Mouse (Mus musculus) lung, embryonic 15.5 days (tissue): Measurements from ENCODE around the gene Gm8947. TPM values are rescaled to one million over a fixed set of nuclear protein-coding genes. Genes with fewer than 3 reads are reported as not detected.
"Not testable (repeated sequence)": the region's sequence is repeated elsewhere in the genome, so short reads cannot be mapped to it uniquely, and the experiment has no call there.

ENCODE experiments used
- ATAC-seq: fragments of 200-750 bp; cut with Nextera tagmentation; 2 replicates; pipeline ENCODE4 v1.8.0; 2017; ENCODE audit warnings: moderate number of reproducible peaks, borderline replicate concordance; ENCODE audit not compliant: low FRiP score, low TSS enrichment; ENCODE audit errors: extremely low read depth
- H3K27ac ChIP-seq: fragments of 300-500 bp; sonication (generic); 2 replicates; pipeline ENCODE4 v1.5.1; 2015; ENCODE audit warnings: moderate library complexity, mild to moderate bottlenecking, inconsistent platforms
- H3K27me3 ChIP-seq: fragments of 300-500 bp; sonication (generic); 2 replicates; pipeline ENCODE4 v1.6.1; 2015; ENCODE audit warnings: inconsistent platforms
- H3K36me3 ChIP-seq: fragments of 300-500 bp; sonication (generic); 2 replicates; pipeline ENCODE4 v1.6.1; 2015; ENCODE audit warnings: inconsistent platforms
- H3K4me1 ChIP-seq: fragments of 300-500 bp; sonication (generic); 2 replicates; pipeline ENCODE4 v1.6.1; 2015; ENCODE audit warnings: inconsistent platforms
- H3K4me2 ChIP-seq: fragments of 300-500 bp; sonication (generic); 2 replicates; pipeline ENCODE4 v1.6.1; 2015; ENCODE audit warnings: inconsistent platforms, mild to moderate bottlenecking, moderate library complexity
- H3K4me3 ChIP-seq: fragments of 300-500 bp; sonication (generic); 2 replicates; pipeline ENCODE4 v1.5.1; 2015; ENCODE audit warnings: mild to moderate bottlenecking, inconsistent platforms
- H3K9ac ChIP-seq: fragments of 300-500 bp; sonication (generic); 2 replicates; pipeline ENCODE4 v1.6.1; 2015; ENCODE audit warnings: inconsistent platforms
- H3K9me3 ChIP-seq: fragments of 300-500 bp; sonication (generic); 2 replicates; pipeline ENCODE4 v1.6.1; 2016; ENCODE audit warnings: inconsistent platforms
- WGBS: fragments of 180-500 bp; shearing (Covaris S2); methylation state at CpG from one replicate; pipeline ENCODE4 v1.1.7; 2015; 5-methylcytosine and 5-hydroxymethylcytosine counted together
- polyA plus RNA-seq: library from polyadenylated mRNA; unstranded; fragments of >200 nt; fragmentation: Nextera tagmentation; extraction: Ambion mirVana; gene quantifications from 2 replicates; pipeline ENCODE4 v1.2.1, GENCODE M21; 2015

Gm8947 gene
- polyA plus RNA-seq, 1 experiment from 2014 or later = 0.09 TPM

GRCm38 (mm10) chr1:151166031-151166430 is 26.1 kb upstream of the Gm8947 start:
- Histone ChIP-seq H3K36me3 (no peaks in the 10 kb centered on the region), H3K9ac (no peak overlapping the region), H3K4me2 (no peak overlapping the region), H3K4me1 (peaks cover 5% of the 10 kb centered on the region; the same call in 1 of the 2 replicates), H3K27ac (no peak overlapping the region), H3K27me3 (no peaks in the 10 kb centered on the region), H3K9me3 (no peaks in the 10 kb centered on the region), H3K4me3 (no peak overlapping the region)
- ATAC-seq = no peak
- 37% methylated on average over 8 of the region's 8 CpGs for WGBS

- ATAC-seq = no peak
- 23% methylated on average over 12 of the region's 12 CpGs for WGBS
- Histone ChIP-seq H3K4me1 (peaks cover 5% of the 10 kb centered on the region; the same call in 1 of the 2 replicates), H3K4me2 (no peak overlapping the region), H3K27me3 (no peaks in the 10 kb centered on the region), H3K9me3 (no peaks in the 10 kb centered on the region), H3K27ac (no peak overlapping the region), H3K36me3 (no peaks in the 10 kb centered on the region), H3K4me3 (no peak overlapping the region), H3K9ac (no peak overlapping the region)
Observed at GRCm38 (mm10) chr1:151167297-151168047, 24.7 kb upstream of the Gm8947 start.

GRCm38 (mm10) chr1:151168637-151169036 is 23.5 kb upstream of the Gm8947 start:
- Histone ChIP-seq H3K4me1 (peaks cover 5% of the 10 kb centered on the region; the same call in 1 of the 2 replicates), H3K9me3 (no peaks in the 10 kb centered on the region), H3K27ac (no peak overlapping the region), H3K27me3 (no peaks in the 10 kb centered on the region), H3K4me2 (no peak overlapping the region), H3K9ac (no peak overlapping the region), H3K4me3 (no peak overlapping the region), H3K36me3 (no peaks in the 10 kb centered on the region)
- WGBS = 64% methylated on average over 3 of the region's 3 CpGs
- ATAC-seq = no peak

- WGBS = 87% methylated on average over 2 of the region's 2 CpGs
Observed at GRCm38 (mm10) chr1:151171572-151172461, 20.4 kb upstream of the Gm8947 start.

GRCm38 (mm10) chr1:151177030-151177936 is 14.9 kb upstream of the Gm8947 start:
- no peak overlapping the region for H3K27ac ChIP-seq
- no peaks in the 10 kb centered on the region for H3K27me3 ChIP-seq
- peak overlapping the region; percentile 44 for H3K4me2 ChIP-seq
- 16% methylated on average over 10 of the region's 10 CpGs for WGBS
- no peak overlapping the region for H3K4me3 ChIP-seq
- no peak overlapping the region for H3K9ac ChIP-seq
- H3K9me3 ChIP-seq = no peaks in the 10 kb centered on the region
- H3K4me1 ChIP-seq = no peaks in the 10 kb centered on the region
- H3K36me3 ChIP-seq = no peaks in the 10 kb centered on the region
- 0 out of 2 replicates have a peak, but pooled peaks have one; percentile 84 for ATAC-seq

More at GRCm38 (mm10) chr1:151171572-151172461, 20.4 kb upstream of the Gm8947 start:
- no peak overlapping the region for H3K9ac ChIP-seq
- no peak for ATAC-seq
- H3K27me3 ChIP-seq = no peaks in the 10 kb centered on the region
- H3K4me2 ChIP-seq = no peak overlapping the region
- no peak overlapping the region for H3K4me3 ChIP-seq
- H3K9me3 ChIP-seq = no peaks in the 10 kb centered on the region
- no peaks in the 10 kb centered on the region for H3K36me3 ChIP-seq
- peaks cover 5% of the 10 kb centered on the region; the same call in 1 of the 2 replicates for H3K4me1 ChIP-seq
- H3K27ac ChIP-seq = no peak overlapping the region

GRCm38 (mm10) chr1:151177937-151178271 is 14.3 kb upstream of the Gm8947 start:
- no peaks in the 10 kb centered on the region for H3K36me3 ChIP-seq
- no peaks in the 10 kb centered on the region for H3K4me1 ChIP-seq
- no peak for ATAC-seq
- H3K27ac ChIP-seq = no peak overlapping the region
- no peaks in the 10 kb centered on the region for H3K9me3 ChIP-seq
- H3K4me2 ChIP-seq = peak overlapping the region; percentile 44
- WGBS = 12% methylated on average over 4 of the region's 4 CpGs
- no peaks in the 10 kb centered on the region for H3K27me3 ChIP-seq
- H3K4me3 ChIP-seq = no peak overlapping the region
- H3K9ac ChIP-seq = no peak overlapping the region

- H3K9ac ChIP-seq = no peak overlapping the region
- WGBS = 56% methylated on average over 2 of the region's 2 CpGs
- no peaks in the 10 kb centered on the region for H3K9me3 ChIP-seq
- no peak for ATAC-seq
- H3K4me3 ChIP-seq = no peak overlapping the region
- no peak overlapping the region for H3K4me2 ChIP-seq
- no peak overlapping the region for H3K27ac ChIP-seq
- no peaks in the 10 kb centered on the region for H3K36me3 ChIP-seq
- H3K27me3 ChIP-seq = no peaks in the 10 kb centered on the region
- no peaks in the 10 kb centered on the region for H3K4me1 ChIP-seq
Observed at GRCm38 (mm10) chr1:151178505-151179083, 13.6 kb upstream of the Gm8947 start.

GRCm38 (mm10) chr1:151180167-151180566 is 12.0 kb upstream of the Gm8947 start:
- 79% methylated on average over 2 of the region's 2 CpGs for WGBS
- H3K27ac ChIP-seq = no peak overlapping the region
- H3K36me3 ChIP-seq = no peaks in the 10 kb centered on the region
- H3K9me3 ChIP-seq = no peaks in the 10 kb centered on the region
- H3K4me1 ChIP-seq = no peaks in the 10 kb centered on the region
- H3K9ac ChIP-seq = no peak overlapping the region
- no peaks in the 10 kb centered on the region for H3K27me3 ChIP-seq
- H3K4me2 ChIP-seq = no peak overlapping the region
- H3K4me3 ChIP-seq = no peak overlapping the region
- no peak for ATAC-seq

GRCm38 (mm10) chr1:151182266-151182665 is 9.9 kb upstream of the Gm8947 start, which contains the start of gene Gm47985:
Gm47985 (plus strand) TSS chr1:151182537.
- H3K4me2 ChIP-seq, H3K4me3 ChIP-seq, ATAC-seq, H3K9ac ChIP-seq, H3K9me3 ChIP-seq, H3K4me1 ChIP-seq, H3K36me3 ChIP-seq, H3K27ac ChIP-seq, H3K27me3 ChIP-seq: not testable (repeated sequence)
- no CpG with 5 or more reads among the region's 7 CpGs for WGBS

GRCm38 (mm10) chr1:151186186-151186585 is 6.0 kb upstream of the Gm8947 start:
- H3K27ac ChIP-seq, H3K4me2 ChIP-seq, H3K9ac ChIP-seq, H3K27me3 ChIP-seq, H3K9me3 ChIP-seq, ATAC-seq, H3K4me1 ChIP-seq, H3K36me3 ChIP-seq, H3K4me3 ChIP-seq: not testable (repeated sequence)
- WGBS = 64% methylated on average over 3 of the region's 3 CpGs

GRCm38 (mm10) chr1:151186879-151187424 is 5.2 kb upstream of the Gm8947 start:
- H3K27me3 ChIP-seq, H3K9ac ChIP-seq, H3K4me2 ChIP-seq, H3K36me3 ChIP-seq, H3K9me3 ChIP-seq, H3K4me1 ChIP-seq, H3K27ac ChIP-seq, H3K4me3 ChIP-seq, ATAC-seq: not testable (repeated sequence)
- 66% methylated on average over 4 of the region's 4 CpGs for WGBS
